Mouse (Mus musculus): ENCODE data around the gene Atxn7l3b.

- TF ChIP-seq CTCF (IDR thresholded peaks at IDR 0.05; ENCODE audit: extremely low read depth, insufficient read depth, low read length) (no peak), POLR2A (IDR thresholded peaks at IDR 0.05; ENCODE audit: extremely low read depth, insufficient read depth, low read length) (no peak)
Measured at GRCm38 (mm10) chr10:112916575-112917190, 12.1 kb downstream of the Atxn7l3b start.

Data from cortical plate, adult 2 months (tissue).